Mouse (Mus musculus) cerebellum, adult (tissue): Measurements from ENCODE around the gene Arid1b.
A peak's percentile ranks its signal among the peaks of the same experiment; 100 is the strongest.

Experiments used
- ATAC-seq: cut with Nextera tagmentation; 2 replicates; pipeline ENCODE4 v1.9.2; 2017; ENCODE audit warnings: mild to moderate bottlenecking, moderate library complexity, mixed read lengths; ENCODE audit not compliant: insufficient number of reproducible peaks, low FRiP score, low TSS enrichment

Arid1b gene

GRCm38 (mm10) chr17:5255618-5255933 lies 261.4 kb downstream of the Arid1b start:
- ATAC-seq, result no peak

GRCm38 (mm10) chr17:5258978-5259377 lies 264.8 kb downstream of the Arid1b start:
- no peak for ATAC-seq

- ATAC-seq, result no peak
Observed at GRCm38 (mm10) chr17:5261131-5261651, 267.1 kb downstream of the Arid1b start.

- no peak for ATAC-seq
Observed at GRCm38 (mm10) chr17:5261874-5262605, 267.9 kb downstream of the Arid1b start.

GRCm38 (mm10) chr17:5262788-5263187 lies 268.7 kb downstream of the Arid1b start:
- no peak for ATAC-seq

GRCm38 (mm10) chr17:5264783-5265182 lies 270.7 kb downstream of the Arid1b start:
- no peak for ATAC-seq

GRCm38 (mm10) chr17:5265615-5266014 lies 271.5 kb downstream of the Arid1b start:
- no peak for ATAC-seq

GRCm38 (mm10) chr17:5267747-5268146 lies 273.6 kb downstream of the Arid1b start:
- no peak for ATAC-seq

GRCm38 (mm10) chr17:5269302-5269701 lies 275.2 kb downstream of the Arid1b start:
- no peak for ATAC-seq

GRCm38 (mm10) chr17:5269774-5270173 lies 275.6 kb downstream of the Arid1b start:
- no peak for ATAC-seq

- ATAC-seq, result no peak
Observed at GRCm38 (mm10) chr17:5270823-5271222, 276.7 kb downstream of the Arid1b start.

GRCm38 (mm10) chr17:5273118-5273517 lies 279.0 kb downstream of the Arid1b start:
- no peak for ATAC-seq

- ATAC-seq, result no peak
Observed at GRCm38 (mm10) chr17:5273685-5274084, 279.6 kb downstream of the Arid1b start.

GRCm38 (mm10) chr17:5274429-5274828 lies 280.3 kb downstream of the Arid1b start:
- ATAC-seq, result no peak

GRCm38 (mm10) chr17:5275749-5276148 lies 281.6 kb downstream of the Arid1b start:
- ATAC-seq, result no peak

GRCm38 (mm10) chr17:5277137-5277871 lies 283.2 kb downstream of the Arid1b start:
- no peak for ATAC-seq

- peak; percentile 71 for ATAC-seq
Observed at GRCm38 (mm10) chr17:5280499-5281053, 286.4 kb downstream of the Arid1b start.

GRCm38 (mm10) chr17:5284783-5285182 lies 290.7 kb downstream of the Arid1b start:
- ATAC-seq, result no peak

- peak; percentile 5; the same call in 1 of the 2 replicates for ATAC-seq
Observed at GRCm38 (mm10) chr17:5285877-5286440, 291.8 kb downstream of the Arid1b start.

GRCm38 (mm10) chr17:5286571-5287209 lies 292.6 kb downstream of the Arid1b start:
- ATAC-seq, result 0 out of 2 replicates have a peak, but pooled peaks have one; percentile 29
